Mouse (Mus musculus) hindbrain, embryonic 12.5 days (tissue): ENCODE data around the gene Spred2. TPM values are rescaled to one million over a fixed set of nuclear protein-coding genes. Genes with fewer than 3 reads are reported as not detected.
A peak's percentile ranks its signal among the peaks of the same experiment; 100 is the strongest.

Source experiments
- ATAC-seq: fragments of 200-750 bp; cut with Nextera tagmentation; 2 replicates; pipeline ENCODE4 v1.8.0; 2017; ENCODE audit warnings: moderate TSS enrichment; ENCODE audit not compliant: low FRiP score
- H3K27ac ChIP-seq: fragments of 300-500 bp; sonication (generic); 2 replicates; pipeline ENCODE4 v1.5.1; 2016; ENCODE audit warnings: mild to moderate bottlenecking
- H3K27me3 ChIP-seq: fragments of 300-500 bp; sonication (generic); 2 replicates; pipeline ENCODE4 v1.6.1; 2016; ENCODE audit warnings: mild to moderate bottlenecking
- H3K36me3 ChIP-seq: fragments of 300-500 bp; sonication (generic); 2 replicates; pipeline ENCODE4 v1.6.1; 2016; ENCODE audit warnings: mild to moderate bottlenecking
- H3K4me1 ChIP-seq: fragments of 300-500 bp; sonication (generic); 2 replicates; pipeline ENCODE4 v1.6.1; 2016
- H3K4me2 ChIP-seq: fragments of 300-500 bp; sonication (generic); replicated peaks from 2 replicates; pipeline ENCODE4 v1.6.1; 2016; ENCODE audit warnings: mild to moderate bottlenecking
- H3K4me3 ChIP-seq: fragments of 300-500 bp; sonication (generic); 2 replicates; pipeline ENCODE4 v1.5.1; 2016; ENCODE audit warnings: mild to moderate bottlenecking
- H3K9ac ChIP-seq: fragments of 300-500 bp; sonication (generic); 2 replicates; pipeline ENCODE4 v1.6.1; 2016; ENCODE audit warnings: mild to moderate bottlenecking, moderate library complexity
- H3K9me3 ChIP-seq: fragments of 300-500 bp; sonication (generic); replicated peaks from 2 replicates; pipeline ENCODE4 v1.6.1; 2016; ENCODE audit warnings: mild to moderate bottlenecking
- WGBS: fragments of 180-500 bp; shearing (Covaris S2); methylation state at CpG from one replicate; pipeline ENCODE4 v1.1.7; 2016; 5-methylcytosine and 5-hydroxymethylcytosine counted together
- polyA plus RNA-seq: library from polyadenylated mRNA; unstranded; fragments of >200 nt; fragmentation: Nextera tagmentation; extraction: Ambion mirVana; gene quantifications from 2 replicates; pipeline ENCODE4 v1.2.1, GENCODE M21; 2016

Spred2 gene
- polyA plus RNA-seq, 1 experiment from 2014 or later, result 6.8 TPM

DNA sequence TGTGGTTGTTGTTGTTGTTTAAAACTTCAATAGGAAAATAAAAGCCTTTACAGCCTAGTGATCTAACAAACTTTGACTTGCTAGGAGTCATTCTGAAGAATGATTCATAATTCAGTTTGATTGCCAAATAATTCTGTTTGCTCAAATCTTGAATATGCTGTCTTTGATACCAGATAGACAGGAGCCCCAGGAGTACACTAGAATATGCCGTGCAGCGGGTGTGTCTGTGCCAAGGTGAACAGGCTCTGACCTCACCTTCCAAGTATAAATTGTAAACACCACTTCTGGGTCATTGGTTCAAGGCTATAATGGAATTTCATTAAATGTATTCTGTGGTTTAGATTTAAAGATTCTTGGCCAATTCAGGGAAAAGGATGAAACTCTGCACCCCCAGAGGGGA, 66.6 kb downstream of the Spred2 start:
- 82% methylated on average over 2 of the region's 2 CpGs for WGBS
- Histone ChIP-seq H3K27me3 (no peaks in the 10 kb centered on the region), H3K4me1 (peaks cover 25% of the 10 kb centered on the region), H3K9ac (no peak overlapping the region), H3K4me2 (no peak overlapping the region), H3K4me3 (no peak overlapping the region), H3K27ac (no peak overlapping the region), H3K9me3 (no peaks in the 10 kb centered on the region), H3K36me3 (no peaks in the 10 kb centered on the region)
- ATAC-seq, result no peak

DNA sequence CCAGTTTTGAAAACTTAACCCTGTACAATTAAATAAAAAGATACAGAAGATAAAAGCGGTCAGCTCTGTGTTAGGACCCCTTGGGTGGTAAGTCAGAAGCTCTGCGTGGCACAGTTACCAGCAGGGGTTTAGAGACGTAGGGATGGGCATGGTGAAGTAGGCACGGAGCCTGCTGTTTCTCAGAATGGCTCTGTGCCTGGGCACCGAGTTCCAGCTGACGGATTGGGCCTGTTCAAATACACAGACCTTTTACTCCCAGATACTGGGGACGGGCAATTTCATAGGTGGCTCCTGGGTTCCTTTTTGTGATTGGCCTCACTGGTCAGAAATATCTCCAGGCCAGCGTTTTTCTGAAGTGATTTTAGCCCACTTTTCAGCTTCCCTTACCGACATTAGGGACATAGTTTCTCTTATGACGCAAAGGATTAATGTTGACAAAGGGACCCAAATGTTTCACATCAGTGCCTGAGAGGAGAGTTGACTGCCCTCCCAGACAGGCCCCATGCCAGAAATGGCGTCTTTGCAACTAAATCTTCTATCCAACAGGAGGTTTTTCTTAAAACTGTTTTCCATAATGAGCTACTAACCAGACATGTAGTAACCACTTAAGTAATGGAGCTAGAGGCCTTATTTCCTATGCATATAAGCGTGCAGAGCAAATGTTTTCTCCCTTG, 67.3 kb downstream of the Spred2 start:
- 73% methylated on average over 12 of the region's 12 CpGs for WGBS

DNA sequence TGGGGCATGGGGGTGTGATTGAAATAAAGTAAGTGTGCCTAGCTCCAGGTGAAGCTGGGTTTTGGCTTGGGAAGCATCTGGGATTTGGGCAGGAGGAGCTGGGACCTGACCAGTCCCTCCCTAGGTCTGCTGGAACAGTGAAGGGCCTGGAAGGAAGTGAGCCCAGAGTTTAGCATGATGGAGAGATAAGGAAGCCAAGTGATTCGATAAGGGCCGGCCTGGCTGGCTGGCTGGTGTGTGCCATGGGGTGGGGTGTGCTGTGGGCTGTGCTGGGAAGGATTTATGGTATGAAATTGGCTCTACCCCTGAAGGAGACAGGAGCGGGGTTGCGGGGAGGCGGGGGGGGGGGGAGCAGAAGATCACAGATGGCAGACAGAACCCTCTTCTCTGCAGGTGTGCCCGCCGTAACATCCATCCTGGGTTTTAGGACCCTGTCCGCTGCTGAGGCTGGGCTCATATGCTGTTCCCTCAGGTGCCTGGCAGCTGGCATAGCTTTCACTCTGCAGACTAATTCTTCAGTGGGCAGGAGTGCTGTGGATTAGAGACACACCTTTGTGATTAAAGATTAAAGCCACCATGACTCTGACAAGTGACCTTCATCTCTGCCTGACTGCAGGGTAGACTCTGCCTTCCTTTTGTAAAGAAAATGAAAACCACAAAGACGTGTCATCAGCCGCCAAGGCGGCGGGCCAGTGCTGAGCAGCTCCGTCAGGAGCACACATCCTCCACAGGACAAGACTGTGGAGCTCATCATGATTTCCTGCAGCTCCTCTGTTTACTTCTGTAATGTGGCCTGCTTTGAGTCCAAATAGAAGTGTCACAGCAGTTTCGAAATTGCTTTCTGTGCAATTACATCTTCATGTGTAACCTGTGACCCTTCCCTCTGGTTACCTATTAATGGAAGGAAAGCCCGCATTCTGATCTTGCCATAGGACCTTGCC, 68.4 kb downstream of the Spred2 start:
- H3K27me3 ChIP-seq, result no peaks in the 10 kb centered on the region
- WGBS, result 74% methylated on average over 14 of the region's 15 CpGs
- no peak overlapping the region for H3K27ac ChIP-seq
- H3K9ac ChIP-seq, result no peak overlapping the region
- no peaks in the 10 kb centered on the region for H3K9me3 ChIP-seq
- no peak overlapping the region for H3K4me3 ChIP-seq
- H3K4me1 ChIP-seq, result peaks cover 11% of the 10 kb centered on the region
- ATAC-seq, result no peak
- H3K36me3 ChIP-seq, result no peaks in the 10 kb centered on the region
- H3K4me2 ChIP-seq, result no peak overlapping the region

More for the DNA sequence above, 67.3 kb downstream of the Spred2 start:
- no peak overlapping the region for H3K4me2 ChIP-seq
- no peaks in the 10 kb centered on the region for H3K9me3 ChIP-seq
- H3K4me1 ChIP-seq, result peaks cover 23% of the 10 kb centered on the region
- H3K27ac ChIP-seq, result no peak overlapping the region
- no peak for ATAC-seq
- no peak overlapping the region for H3K9ac ChIP-seq
- H3K36me3 ChIP-seq, result no peaks in the 10 kb centered on the region
- H3K27me3 ChIP-seq, result no peaks in the 10 kb centered on the region
- H3K4me3 ChIP-seq, result no peak overlapping the region

DNA sequence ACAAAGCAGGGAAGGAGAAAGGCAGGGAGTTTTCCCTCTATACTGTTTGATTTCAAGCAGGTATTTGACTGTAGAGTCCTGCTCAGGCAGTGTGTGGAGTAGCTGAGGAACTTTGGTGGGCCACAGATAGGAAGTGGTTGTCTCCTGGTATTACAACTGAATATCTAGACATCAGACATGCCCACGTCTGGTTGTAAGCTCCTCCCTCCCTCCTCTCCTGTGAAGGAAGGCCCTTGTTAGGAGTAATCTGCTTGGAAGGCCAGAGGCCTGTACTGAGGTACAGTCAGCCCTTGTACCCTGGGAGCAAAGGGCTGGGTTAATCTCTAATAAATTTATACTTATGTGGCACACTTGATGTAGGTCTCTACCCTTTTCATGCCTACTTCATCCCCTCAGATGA, 69.6 kb downstream of the Spred2 start:
- ATAC-seq, result no peak
- Histone ChIP-seq H3K4me1 (peaks cover 13% of the 10 kb centered on the region; the same call in 1 of the 2 replicates), H3K4me3 (no peak overlapping the region), H3K27ac (no peak overlapping the region), H3K36me3 (0 out of 2 replicates have a peak, but pooled peaks cover under 1% of the 10 kb centered on the region), H3K9me3 (no peaks in the 10 kb centered on the region), H3K9ac (no peak overlapping the region), H3K27me3 (no peaks in the 10 kb centered on the region), H3K4me2 (no peak overlapping the region)
- 27% methylated on average over 1 of the region's 1 CpGs for WGBS

DNA sequence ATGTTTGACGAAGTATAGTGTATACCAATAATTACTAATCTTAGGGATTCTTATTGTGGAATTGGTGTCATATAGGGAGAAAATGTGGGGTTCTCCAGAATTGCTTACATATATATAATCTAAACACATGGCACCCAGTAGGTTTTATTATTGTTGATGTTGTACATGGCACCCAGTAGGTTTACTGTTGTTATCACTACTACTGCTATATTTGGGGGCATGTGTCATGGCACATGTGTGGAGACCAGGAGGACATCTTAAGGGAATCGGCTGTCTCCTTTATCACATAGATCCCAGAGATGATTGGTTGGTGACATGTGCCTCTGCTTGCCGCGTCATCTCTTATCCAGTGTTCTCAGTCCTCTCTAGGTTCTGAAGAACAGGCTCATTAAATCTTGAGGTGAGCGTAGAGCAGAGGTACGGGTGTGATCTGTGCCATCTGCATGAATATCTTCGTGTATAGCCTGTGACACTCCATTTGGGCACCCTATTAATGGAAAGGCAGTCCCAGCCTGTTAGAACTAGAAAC, 70.2 kb downstream of the Spred2 start:
- Histone ChIP-seq H3K9me3 (no peaks in the 10 kb centered on the region), H3K4me1 (peaks cover 13% of the 10 kb centered on the region; the same call in 1 of the 2 replicates), H3K27ac (no peak overlapping the region), H3K36me3 (0 out of 2 replicates have a peak, but pooled peaks cover 4% of the 10 kb centered on the region), H3K27me3 (no peaks in the 10 kb centered on the region), H3K9ac (no peak overlapping the region), H3K4me2 (no peak overlapping the region), H3K4me3 (no peak overlapping the region)
- 91% methylated on average over 7 of the region's 7 CpGs for WGBS
- ATAC-seq, result no peak

DNA sequence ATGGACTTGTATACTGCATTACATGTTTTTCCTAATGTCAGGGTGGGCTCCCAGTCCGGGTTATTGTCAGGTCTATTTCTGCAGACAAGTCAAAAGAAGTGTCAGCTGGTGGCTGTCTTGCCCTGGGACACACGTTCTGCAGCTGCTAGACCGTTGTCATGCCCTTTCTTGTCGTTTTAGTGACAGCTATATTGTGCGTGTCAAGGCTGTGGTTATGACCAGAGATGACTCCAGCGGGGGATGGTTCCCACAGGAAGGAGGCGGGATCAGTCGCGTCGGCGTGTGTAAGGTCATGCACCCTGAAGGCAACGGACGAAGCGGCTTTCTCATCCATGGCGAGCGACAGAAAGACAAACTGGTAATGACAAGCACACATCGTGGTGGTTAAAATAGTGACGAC, 73.8 kb downstream of the Spred2 start:
- no peaks in the 10 kb centered on the region for H3K9me3 ChIP-seq
- H3K4me3 ChIP-seq, result no peak overlapping the region
- no peak overlapping the region for H3K4me2 ChIP-seq
- peaks cover 4% of the 10 kb centered on the region; the same call in 1 of the 2 replicates for H3K36me3 ChIP-seq
- no peaks in the 10 kb centered on the region for H3K27me3 ChIP-seq
- H3K9ac ChIP-seq, result no peak overlapping the region
- no peak overlapping the region for H3K27ac ChIP-seq
- H3K4me1 ChIP-seq, result 0 out of 2 replicates have a peak, but pooled peaks cover 3% of the 10 kb centered on the region
- 58% methylated on average over 18 of the region's 18 CpGs for WGBS
- ATAC-seq, result no peak

DNA sequence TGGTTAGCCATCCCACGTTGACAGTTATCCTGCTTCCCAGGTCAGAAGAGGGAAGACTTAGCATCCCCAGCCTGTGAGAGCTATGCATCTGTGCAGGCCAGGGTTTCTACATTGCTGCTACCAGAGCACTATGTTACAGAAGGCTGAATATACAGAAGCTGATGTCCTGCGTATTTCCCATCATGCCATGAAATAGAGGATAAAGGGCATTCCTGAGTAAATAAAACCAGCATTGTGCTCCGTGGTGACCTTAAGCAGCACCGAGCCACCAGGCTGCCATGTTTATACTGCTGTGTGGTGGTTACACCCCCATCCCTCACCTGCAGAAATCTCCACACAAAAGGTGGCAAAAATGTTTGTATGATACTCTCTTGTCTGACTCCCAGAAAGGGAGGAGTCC, 78.7 kb downstream of the Spred2 start:
- 0 out of 2 replicates have a peak, but pooled peaks cover 3% of the 10 kb centered on the region for H3K4me1 ChIP-seq
- ATAC-seq, result no peak
- 93% methylated on average over 4 of the region's 4 CpGs for WGBS
- H3K27me3 ChIP-seq, result no peaks in the 10 kb centered on the region
- no peak overlapping the region for H3K4me3 ChIP-seq
- no peaks in the 10 kb centered on the region for H3K9me3 ChIP-seq
- H3K4me2 ChIP-seq, result no peak overlapping the region
- H3K36me3 ChIP-seq, result peaks cover 22% of the 10 kb centered on the region
- H3K27ac ChIP-seq, result no peak overlapping the region
- no peak overlapping the region for H3K9ac ChIP-seq

DNA sequence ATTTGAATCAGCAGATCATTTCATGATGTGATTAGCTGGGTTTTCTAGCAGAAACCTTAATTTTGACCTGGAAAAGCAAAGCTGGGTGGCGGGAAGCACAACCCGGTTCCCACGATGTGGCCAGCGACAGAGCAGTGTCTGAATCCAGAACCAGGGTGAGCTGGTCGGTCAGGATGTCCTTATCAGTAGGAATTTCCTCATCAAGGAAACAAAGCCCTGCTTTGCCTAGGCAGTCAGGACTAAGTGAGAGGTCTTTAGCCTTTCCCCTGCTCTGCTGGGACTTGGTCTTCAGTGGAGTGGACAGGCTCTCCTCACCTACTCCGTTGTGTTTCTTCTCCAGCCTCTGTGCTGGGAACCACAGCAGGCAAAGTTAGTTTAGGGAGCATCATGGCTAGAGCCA, 83.5 kb downstream of the Spred2 start:
- no peak overlapping the region for H3K27ac ChIP-seq
- H3K4me1 ChIP-seq, result peaks cover 5% of the 10 kb centered on the region
- no peak for ATAC-seq
- H3K27me3 ChIP-seq, result no peaks in the 10 kb centered on the region
- no peak overlapping the region for H3K4me2 ChIP-seq
- WGBS, result 89% methylated on average over 6 of the region's 6 CpGs
- peaks cover 37% of the 10 kb centered on the region for H3K36me3 ChIP-seq
- H3K9me3 ChIP-seq, result no peaks in the 10 kb centered on the region
- no peak overlapping the region for H3K4me3 ChIP-seq
- no peak overlapping the region for H3K9ac ChIP-seq

DNA sequence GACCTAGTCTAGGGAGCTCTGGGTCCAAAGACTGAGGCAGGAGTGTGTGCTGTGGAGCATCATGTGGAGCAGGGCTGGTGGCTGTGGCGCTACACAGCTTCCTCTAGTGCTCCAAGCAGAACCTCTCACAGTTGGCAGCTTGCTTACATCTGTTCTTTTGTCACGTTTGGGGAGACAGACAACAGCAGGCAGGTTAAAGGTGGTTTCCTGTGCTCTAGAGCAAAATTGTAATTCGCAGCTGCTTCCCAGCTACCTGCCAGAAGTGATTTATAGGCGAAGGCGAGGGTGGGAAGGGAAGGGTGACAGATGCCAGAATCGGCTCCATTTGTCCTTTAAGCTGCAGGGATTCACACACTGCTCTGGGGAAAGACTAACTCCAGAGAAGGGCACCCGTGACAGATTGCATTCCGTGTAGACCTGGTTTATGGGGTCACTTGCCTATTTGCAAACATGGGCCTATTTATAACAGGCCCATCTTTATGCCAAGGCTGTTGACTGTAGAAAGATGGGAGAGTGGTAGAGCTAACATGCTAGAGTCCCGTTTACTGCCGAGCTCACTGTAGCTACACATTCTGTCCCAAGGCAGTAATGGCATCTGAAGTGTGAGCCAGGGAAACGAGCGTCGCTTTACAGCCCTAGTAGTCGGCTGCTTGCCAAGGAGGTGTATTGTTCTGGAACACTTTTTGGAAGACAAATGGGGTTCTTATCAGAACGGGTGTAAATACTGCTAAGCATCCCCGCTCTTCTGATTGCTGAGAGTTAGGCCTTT, 87.2 kb downstream of the Spred2 start:
- 66% methylated on average over 16 of the region's 16 CpGs for WGBS
- Histone ChIP-seq H3K4me2 (no peak overlapping the region), H3K27me3 (no peaks in the 10 kb centered on the region), H3K27ac (peak overlapping the region; percentile 52; the same call in 1 of the 2 replicates), H3K9ac (no peak overlapping the region), H3K9me3 (no peaks in the 10 kb centered on the region), H3K4me3 (no peak overlapping the region), H3K36me3 (peaks cover 41% of the 10 kb centered on the region), H3K4me1 (peaks cover 5% of the 10 kb centered on the region)
- peak; percentile 67; the same call in 1 of the 2 replicates for ATAC-seq

DNA sequence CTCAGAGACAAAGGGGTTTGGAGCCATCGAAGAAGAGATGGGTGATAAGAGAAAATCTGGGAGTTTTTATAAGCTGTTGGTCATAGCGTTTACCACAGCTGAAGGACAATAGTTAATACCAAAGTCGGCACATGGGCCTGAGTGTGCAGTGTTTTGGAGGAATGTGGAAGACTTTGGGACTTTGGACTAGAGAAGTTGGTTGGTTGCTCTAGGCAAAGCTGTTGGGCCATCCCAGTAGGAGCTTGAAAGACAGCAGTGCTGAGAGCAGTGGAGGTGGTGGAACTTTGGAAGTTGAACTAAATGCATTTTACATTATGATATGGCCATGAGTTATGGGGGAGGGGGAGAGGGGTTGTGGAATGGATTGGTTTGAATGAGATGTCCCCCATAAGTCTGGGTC, 89.2 kb downstream of the Spred2 start:
- Histone ChIP-seq H3K36me3 (peaks cover 38% of the 10 kb centered on the region), H3K27me3 (no peaks in the 10 kb centered on the region), H3K4me1 (peaks cover 5% of the 10 kb centered on the region), H3K27ac (no peak overlapping the region), H3K4me3 (no peak overlapping the region), H3K9me3 (peaks cover 5% of the 10 kb centered on the region; the same call in 1 of the 2 replicates), H3K4me2 (no peak overlapping the region), H3K9ac (no peak overlapping the region)
- ATAC-seq, result no peak
- 96% methylated on average over 3 of the region's 3 CpGs for WGBS

DNA sequence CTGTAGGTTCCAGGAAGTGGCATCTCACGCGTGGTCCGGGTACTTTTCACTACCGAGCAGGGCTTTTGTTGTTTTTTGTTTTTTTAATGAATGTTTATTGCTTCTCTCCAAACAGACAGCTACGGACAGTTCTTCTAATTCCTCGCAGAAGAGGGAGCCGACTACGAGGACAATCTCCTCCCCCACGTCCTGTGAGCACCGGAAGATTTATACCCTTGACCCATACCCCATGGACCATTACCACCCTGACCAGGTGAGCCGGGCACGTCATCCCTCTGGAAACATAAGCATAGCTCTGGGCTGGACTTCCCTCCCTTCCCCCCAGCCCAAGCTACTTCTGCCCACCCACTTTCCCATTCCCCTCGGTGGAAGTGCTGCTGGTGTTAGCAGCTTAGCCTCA, 93.8 kb downstream of the Spred2 start:
- peaks cover 64% of the 10 kb centered on the region for H3K36me3 ChIP-seq
- H3K4me3 ChIP-seq, result no peak overlapping the region
- 97% methylated on average over 13 of the region's 13 CpGs for WGBS
- H3K9me3 ChIP-seq, result peaks cover 35% of the 10 kb centered on the region
- ATAC-seq, result no peak
- H3K9ac ChIP-seq, result no peak overlapping the region
- H3K4me1 ChIP-seq, result no peaks in the 10 kb centered on the region
- no peak overlapping the region for H3K27ac ChIP-seq
- H3K27me3 ChIP-seq, result no peaks in the 10 kb centered on the region
- H3K4me2 ChIP-seq, result no peak overlapping the region

DNA sequence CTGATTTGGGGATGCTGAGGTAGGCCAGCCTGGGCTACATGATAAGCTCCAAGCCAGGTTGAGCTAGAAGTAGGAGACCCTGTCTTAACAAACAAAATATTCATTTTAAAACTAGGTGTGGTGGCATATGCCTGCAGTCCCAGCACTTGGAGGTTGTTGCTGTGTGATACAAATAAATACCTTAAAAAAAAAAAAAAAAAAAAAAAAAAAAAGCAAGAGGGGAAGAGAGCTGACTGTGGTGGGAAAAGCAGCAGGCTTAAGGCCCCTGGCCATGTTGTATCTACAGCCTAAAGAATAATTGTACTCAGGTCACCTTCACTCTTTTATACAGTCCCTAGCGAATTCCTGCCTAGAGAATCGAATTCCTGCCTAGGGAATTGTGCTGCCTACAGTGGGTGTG, 94.7 kb downstream of the Spred2 start:
- no peak overlapping the region for H3K4me3 ChIP-seq
- H3K36me3 ChIP-seq, result peaks cover 65% of the 10 kb centered on the region
- H3K9ac ChIP-seq, result no peak overlapping the region
- no peaks in the 10 kb centered on the region for H3K27me3 ChIP-seq
- H3K27ac ChIP-seq, result no peak overlapping the region
- WGBS, result 96% methylated on average over 2 of the region's 2 CpGs
- no peak for ATAC-seq
- no peak overlapping the region for H3K4me2 ChIP-seq
- no peaks in the 10 kb centered on the region for H3K4me1 ChIP-seq
- H3K9me3 ChIP-seq, result peaks cover 35% of the 10 kb centered on the region
